Mouse (Mus musculus) intestine, embryonic 14.5 days (tissue): ENCODE measurements at regions not wholly inside any gene's neighbourhood (a gene's known extent, or its start where the extent isn't known, plus 50 kb on each side); places are given as distances from the start of the nearest gene placed in this dataset.

Experiments
- ATAC-seq: fragments of 200-750 bp; cut with Nextera tagmentation; replicated peaks from 2 replicates; pipeline ENCODE4 v1.8.0; 2017; ENCODE audit warnings: low read depth, moderate number of reproducible peaks, moderate TSS enrichment, moderate library complexity; ENCODE audit not compliant: low FRiP score, low TSS enrichment
- DNase-seq: peaks from one replicate; pipeline ENCODE4 v3.0.0-alpha.2; 2018; ENCODE audit warnings: low spot score
- H3K27ac ChIP-seq: fragments of 300-500 bp; sonication (generic); 2 replicates; pipeline ENCODE4 v1.5.1; 2014; ENCODE audit warnings: low read depth, mild to moderate bottlenecking, control low read depth
- H3K27me3 ChIP-seq: fragments of 300-500 bp; sonication (generic); replicated peaks from 2 replicates; pipeline ENCODE4 v1.6.1; 2014; ENCODE audit warnings: low read length, control low read depth; ENCODE audit not compliant: control insufficient read depth, insufficient read depth
- H3K36me3 ChIP-seq: fragments of 300-500 bp; sonication (generic); 2 replicates; pipeline ENCODE4 v1.6.1; 2014; ENCODE audit warnings: low read length, control low read depth; ENCODE audit not compliant: control insufficient read depth, insufficient read depth
- H3K4me1 ChIP-seq: fragments of 300-500 bp; sonication (generic); replicated peaks from 2 replicates; pipeline ENCODE4 v1.6.1; 2014; ENCODE audit warnings: low read length, control low read depth, mixed read lengths; ENCODE audit not compliant: control insufficient read depth, insufficient read depth
- H3K4me2 ChIP-seq: fragments of 300-500 bp; sonication (generic); 2 replicates; pipeline ENCODE4 v1.6.1; 2014; ENCODE audit warnings: low read length
- H3K4me3 ChIP-seq: fragments of 300-500 bp; sonication (generic); 2 replicates; pipeline ENCODE4 v1.5.1; 2014; ENCODE audit warnings: low read depth, low read length, control low read depth, mixed read lengths
- H3K9ac ChIP-seq: fragments of 300-500 bp; sonication (generic); 2 replicates; pipeline ENCODE4 v1.6.1; 2014; ENCODE audit warnings: mild to moderate bottlenecking, low read length
- H3K9me3 ChIP-seq: fragments of 300-500 bp; sonication (generic); 2 replicates; pipeline ENCODE4 v1.6.1; 2016; ENCODE audit warnings: low read length, control low read depth; ENCODE audit not compliant: control insufficient read depth
- WGBS: fragments of 180-500 bp; shearing (Covaris S2); extraction: QIAGEN DNeasy Blood & Tissue Kit; methylation state at CpG from one replicate; pipeline ENCODE4 v1.1.7; 2014; 5-methylcytosine and 5-hydroxymethylcytosine counted together

- Histone ChIP-seq H3K4me3 (no peak overlapping the region), H3K9ac (no peak overlapping the region), H3K9me3 (no peaks in the 10 kb centered on the region), H3K36me3 (no peaks in the 10 kb centered on the region), H3K4me1 (no peaks in the 10 kb centered on the region), H3K27ac (no peak overlapping the region), H3K27me3 (no peaks in the 10 kb centered on the region), H3K4me2 (no peak overlapping the region)
- no peak for DNase-seq
- no peak for ATAC-seq
- 43% methylated on average over 4 of the region's 4 CpGs for WGBS
Observed at GRCm38 (mm10) chr13:6137170-6137569, 275.9 kb downstream of the Klf6 start.

GRCm38 (mm10) chr13:6142771-6143170 lies 281.5 kb downstream of the Klf6 start:
- no peak overlapping the region for H3K27ac ChIP-seq
- 53% methylated on average over 2 of the region's 2 CpGs for WGBS
- H3K27me3 ChIP-seq: no peaks in the 10 kb centered on the region
- no peak overlapping the region for H3K4me2 ChIP-seq
- no peak for ATAC-seq
- H3K4me1 ChIP-seq: no peaks in the 10 kb centered on the region
- no peak overlapping the region for H3K9ac ChIP-seq
- H3K4me3 ChIP-seq: no peak overlapping the region
- no peaks in the 10 kb centered on the region for H3K9me3 ChIP-seq
- no peaks in the 10 kb centered on the region for H3K36me3 ChIP-seq
- DNase-seq: no peak

- 81% methylated on average over 4 of the region's 4 CpGs for WGBS
- H3K9ac ChIP-seq: no peak overlapping the region
- no peak for DNase-seq
Observed at GRCm38 (mm10) chr13:6153657-6154056, 292.4 kb downstream of the Klf6 start.

GRCm38 (mm10) chr13:6156191-6156590 lies 294.9 kb downstream of the Klf6 start:
- 70% methylated on average over 4 of the region's 4 CpGs for WGBS
- no peak for ATAC-seq
- Histone ChIP-seq H3K36me3 (no peaks in the 10 kb centered on the region), H3K27ac (no peak overlapping the region), H3K4me2 (no peak overlapping the region), H3K9me3 (no peaks in the 10 kb centered on the region), H3K4me1 (no peaks in the 10 kb centered on the region), H3K4me3 (no peak overlapping the region), H3K9ac (no peak overlapping the region), H3K27me3 (no peaks in the 10 kb centered on the region)
- DNase-seq: no peak

More at GRCm38 (mm10) chr13:6153657-6154056, 292.4 kb downstream of the Klf6 start:
- ATAC-seq: no peak
- Histone ChIP-seq H3K36me3 (no peaks in the 10 kb centered on the region), H3K4me1 (no peaks in the 10 kb centered on the region), H3K27ac (no peak overlapping the region), H3K27me3 (no peaks in the 10 kb centered on the region), H3K9me3 (no peaks in the 10 kb centered on the region), H3K4me3 (no peak overlapping the region), H3K4me2 (no peak overlapping the region)

- Histone ChIP-seq H3K9ac (no peak overlapping the region), H3K4me1 (no peaks in the 10 kb centered on the region), H3K4me3 (no peak overlapping the region), H3K9me3 (no peaks in the 10 kb centered on the region), H3K4me2 (no peak overlapping the region), H3K27ac (no peak overlapping the region), H3K27me3 (no peaks in the 10 kb centered on the region), H3K36me3 (no peaks in the 10 kb centered on the region)
- no peak for ATAC-seq
- no peak for DNase-seq
- 64% methylated on average over 3 of the region's 3 CpGs for WGBS
Observed at GRCm38 (mm10) chr13:6157029-6157428, 295.7 kb downstream of the Klf6 start.

- DNase-seq (no peak), ATAC-seq (no peak)
- 55% methylated on average over 4 of the region's 4 CpGs for WGBS
- no peaks in the 10 kb centered on the region for H3K27me3 ChIP-seq
- no peak overlapping the region for H3K9ac ChIP-seq
- no peak overlapping the region for H3K4me2 ChIP-seq
- no peak overlapping the region for H3K4me3 ChIP-seq
- no peaks in the 10 kb centered on the region for H3K36me3 ChIP-seq
- H3K4me1 ChIP-seq: no peaks in the 10 kb centered on the region
- no peak overlapping the region for H3K27ac ChIP-seq
- no peaks in the 10 kb centered on the region for H3K9me3 ChIP-seq
Observed at GRCm38 (mm10) chr13:6157946-6158345, 296.7 kb downstream of the Klf6 start.

- no peak for ATAC-seq
Observed at GRCm38 (mm10) chr13:6159412-6159811, 298.1 kb downstream of the Klf6 start.

GRCm38 (mm10) chr13:6165916-6166315 lies 304.6 kb downstream of the Klf6 start:
- ATAC-seq: no peak
- no peak overlapping the region for H3K9ac ChIP-seq
- no peak overlapping the region for H3K27ac ChIP-seq
- WGBS: 86% methylated on average over 4 of the region's 4 CpGs
- no peak overlapping the region for H3K4me2 ChIP-seq
- H3K9me3 ChIP-seq: no peaks in the 10 kb centered on the region
- no peak for DNase-seq
- no peaks in the 10 kb centered on the region for H3K4me1 ChIP-seq
- H3K36me3 ChIP-seq: no peaks in the 10 kb centered on the region
- H3K27me3 ChIP-seq: no peaks in the 10 kb centered on the region
- H3K4me3 ChIP-seq: no peak overlapping the region

More at GRCm38 (mm10) chr13:6159412-6159811, 298.1 kb downstream of the Klf6 start:
- Histone ChIP-seq H3K4me1 (no peaks in the 10 kb centered on the region), H3K4me2 (no peak overlapping the region), H3K27ac (no peak overlapping the region), H3K27me3 (no peaks in the 10 kb centered on the region), H3K9ac (no peak overlapping the region), H3K9me3 (no peaks in the 10 kb centered on the region), H3K36me3 (no peaks in the 10 kb centered on the region), H3K4me3 (no peak overlapping the region)
- 61% methylated on average over 2 of the region's 2 CpGs for WGBS
- DNase-seq: no peak

GRCm38 (mm10) chr13:6167055-6167761 lies 305.9 kb downstream of the Klf6 start:
- no peak for ATAC-seq
- H3K27me3 ChIP-seq: no peaks in the 10 kb centered on the region
- no peak overlapping the region for H3K4me3 ChIP-seq
- WGBS: 78% methylated on average over 1 of the region's 1 CpGs
- H3K36me3 ChIP-seq: no peaks in the 10 kb centered on the region
- H3K9ac ChIP-seq: no peak overlapping the region
- no peaks in the 10 kb centered on the region for H3K4me1 ChIP-seq
- DNase-seq: no peak
- no peak overlapping the region for H3K27ac ChIP-seq
- no peak overlapping the region for H3K4me2 ChIP-seq
- no peaks in the 10 kb centered on the region for H3K9me3 ChIP-seq
